Mouse (Mus musculus): ENCODE results near the gene Sun1.

The Sun1 gene

DNA sequence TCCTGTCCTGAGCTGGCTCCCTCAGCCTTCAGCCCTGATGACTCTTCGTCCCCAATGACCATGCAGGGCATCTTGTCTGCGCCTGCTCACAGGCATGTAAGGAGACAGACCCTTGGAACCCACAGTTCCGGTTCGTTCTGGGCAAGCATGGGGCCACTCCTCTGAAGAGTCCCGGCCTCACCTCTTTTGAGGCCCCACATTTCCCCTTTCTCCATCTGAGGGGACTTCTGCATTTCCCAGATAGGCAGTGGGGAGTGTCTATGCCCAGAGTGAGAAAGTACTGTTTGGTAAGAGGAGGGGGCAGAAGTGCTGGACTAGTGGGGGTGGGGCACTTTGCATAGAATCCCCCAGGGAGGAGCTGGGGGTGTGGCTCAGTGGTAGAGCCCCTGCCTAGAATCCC lies 86.7 kb downstream of the Sun1 start:
- no peak for DNase-seq

GRCm38 (mm10) chr5:139287787-139288186 lies 87.3 kb downstream of the Sun1 start:
- DNase-seq = no peak

DNA sequence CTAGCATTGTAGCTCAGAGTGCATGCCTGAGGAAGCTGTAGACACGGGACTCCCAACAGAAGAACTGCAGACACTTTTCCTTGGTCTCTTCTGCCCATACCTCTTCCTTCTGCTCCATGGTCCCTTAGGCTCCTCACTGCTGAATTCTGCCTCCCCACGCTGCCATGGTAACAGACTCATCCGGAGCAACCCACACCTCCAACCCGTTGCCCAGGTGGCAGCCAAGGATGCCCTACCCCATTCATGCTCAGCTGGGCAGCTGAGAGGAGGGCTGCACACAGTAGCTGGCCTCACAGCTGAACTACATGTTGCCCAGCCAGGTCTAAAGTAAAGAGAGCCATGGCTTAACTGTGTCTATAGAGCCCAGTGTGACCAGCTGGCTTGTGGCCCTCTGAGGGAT lies 88.2 kb downstream of the Sun1 start:
- DNase-seq = no peak

DNA sequence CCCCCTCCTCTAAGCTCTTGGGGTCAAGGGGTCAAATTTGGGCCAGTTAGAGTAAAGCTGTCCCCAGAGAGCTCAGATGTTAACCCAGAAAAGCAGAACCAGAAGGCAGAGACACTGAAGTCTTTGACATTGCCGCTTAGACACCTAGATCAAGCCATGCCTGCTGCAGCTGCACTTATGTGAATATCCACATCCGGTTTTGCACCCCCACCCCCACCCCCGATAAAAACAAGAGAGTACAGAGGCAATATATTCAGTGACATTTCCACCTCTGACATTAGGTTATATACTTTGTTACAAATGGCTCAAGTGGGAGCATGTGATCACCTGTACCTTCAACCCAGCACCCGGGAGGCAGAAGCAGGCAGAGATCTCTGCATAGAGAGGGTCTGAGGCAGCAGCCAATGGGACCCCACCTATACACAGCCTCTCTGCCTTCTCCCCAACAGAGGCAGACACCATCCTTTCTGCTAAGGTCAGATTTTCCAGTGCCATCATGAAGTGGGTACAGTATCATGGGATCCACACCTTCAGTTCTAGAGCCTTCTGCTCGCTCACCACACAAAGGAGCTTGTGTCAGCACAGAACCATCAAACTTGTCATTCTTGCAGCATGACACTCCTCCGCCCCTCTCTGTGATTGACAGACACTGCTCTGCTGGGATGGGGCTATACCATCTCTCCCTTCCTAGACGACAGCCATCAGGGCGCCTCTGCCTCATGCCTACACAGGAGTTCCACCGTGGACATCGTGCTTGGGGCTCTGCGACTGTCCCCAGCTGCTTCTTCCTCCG lies 90.2 kb downstream of the Sun1 start:
- DNase-seq = no peak

GRCm38 (mm10) chr5:139291811-139292560 lies 91.5 kb downstream of the Sun1 start:
- peak; percentile 65 for DNase-seq

DNA sequence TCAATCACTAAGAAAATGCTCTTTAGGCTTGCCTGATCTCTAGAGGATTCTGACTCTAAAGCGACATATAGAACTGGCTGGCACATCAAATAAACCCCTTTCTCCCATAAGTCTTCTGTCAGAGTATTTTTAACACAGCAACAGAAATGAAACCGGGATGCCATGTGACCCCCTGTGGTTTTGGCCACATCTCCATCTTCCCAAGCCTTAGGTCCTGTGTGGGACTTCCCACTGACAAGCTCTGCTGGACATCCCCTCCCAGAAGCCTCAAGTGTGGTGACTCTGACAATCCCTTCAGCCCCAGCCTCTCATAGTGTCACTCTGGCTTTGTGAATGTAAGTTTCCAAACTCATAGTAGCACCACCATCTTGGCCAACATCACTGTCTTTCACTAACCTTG lies 93.7 kb downstream of the Sun1 start:
- DNase-seq = no peak

DNA sequence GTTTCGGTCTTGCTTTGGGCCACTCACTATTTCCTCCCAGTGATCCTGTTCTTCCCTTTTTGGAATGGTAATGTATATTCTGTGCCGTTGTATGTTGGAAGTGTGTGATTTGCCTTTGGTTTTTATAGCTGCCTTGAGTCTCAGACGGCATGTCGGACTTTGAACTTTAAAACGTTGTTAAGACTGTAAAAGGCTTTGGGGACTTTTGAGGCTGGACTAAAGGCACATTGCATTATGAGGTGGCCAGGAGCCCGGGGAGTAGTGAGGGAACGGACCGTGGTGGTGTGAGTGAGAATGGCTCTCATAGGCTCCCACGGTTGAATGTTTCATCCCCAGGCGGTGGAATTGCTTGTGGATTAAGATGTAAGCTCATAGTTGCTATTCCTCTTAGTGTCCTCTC lies 96.7 kb downstream of the Sun1 start:
- DNase-seq = no peak

- no peak for DNase-seq
Measured at GRCm38 (mm10) chr5:139297745-139298144, 97.3 kb downstream of the Sun1 start.
